Mouse (Mus musculus) kidney, embryonic 14.5 days (tissue): Measurements from ENCODE around the gene Gabrb3. TPM values are rescaled to one million over a fixed set of nuclear protein-coding genes. Genes with fewer than 3 reads are reported as not detected.

Experiments
- ATAC-seq: fragments of 200-750 bp; cut with Nextera tagmentation; 2 replicates; pipeline ENCODE4 v1.8.0; 2017; ENCODE audit warnings: moderate number of reproducible peaks, mild to moderate bottlenecking, moderate TSS enrichment, moderate library complexity; ENCODE audit not compliant: low FRiP score, low TSS enrichment
- H3K27ac ChIP-seq: fragments of 300-500 bp; sonication (generic); 2 replicates; pipeline ENCODE4 v1.5.1; 2014; ENCODE audit warnings: low read depth, mild to moderate bottlenecking, low read length, moderate library complexity, mixed read lengths
- H3K27me3 ChIP-seq: fragments of 300-500 bp; sonication (generic); 2 replicates; pipeline ENCODE4 v1.6.1; 2014; ENCODE audit warnings: mild to moderate bottlenecking, low read length; ENCODE audit not compliant: control insufficient read depth, insufficient read depth
- H3K36me3 ChIP-seq: fragments of 300-500 bp; sonication (generic); 2 replicates; pipeline ENCODE4 v1.6.1; 2014; ENCODE audit warnings: low read length, mixed read lengths; ENCODE audit not compliant: control insufficient read depth, insufficient read depth
- H3K4me1 ChIP-seq: fragments of 300-500 bp; sonication (generic); 2 replicates; pipeline ENCODE4 v1.6.1; 2014; ENCODE audit warnings: low read length, mixed read lengths; ENCODE audit not compliant: control insufficient read depth, insufficient read depth
- H3K4me2 ChIP-seq: fragments of 300-500 bp; sonication (generic); replicated peaks from 2 replicates; pipeline ENCODE4 v1.6.1; 2014; ENCODE audit warnings: low read depth, mild to moderate bottlenecking, low read length
- H3K4me3 ChIP-seq: fragments of 300-500 bp; sonication (generic); 2 replicates; pipeline ENCODE4 v1.5.1; 2014; ENCODE audit warnings: mild to moderate bottlenecking, low read length
- H3K9ac ChIP-seq: fragments of 300-500 bp; sonication (generic); 2 replicates; pipeline ENCODE4 v1.6.1; 2014; ENCODE audit warnings: low read depth, mild to moderate bottlenecking, low read length, moderate library complexity
- H3K9me3 ChIP-seq: fragments of 300-500 bp; sonication (generic); 2 replicates; pipeline ENCODE4 v1.6.1; 2016; ENCODE audit warnings: low read length; ENCODE audit not compliant: control insufficient read depth
- WGBS: fragments of 180-500 bp; shearing (Covaris S2); extraction: QIAGEN DNeasy Blood & Tissue Kit; methylation state at CpG from one replicate; pipeline ENCODE4 v1.1.7; 2014; 5-methylcytosine and 5-hydroxymethylcytosine counted together
- polyA plus RNA-seq: library from polyadenylated mRNA; unstranded; fragments of >200 nt; fragmentation: Nextera tagmentation; extraction: Ambion mirVana; gene quantifications from 2 replicates; pipeline ENCODE4 v1.2.1, GENCODE M21; 2014

Gene Gabrb3
- polyA plus RNA-seq, 1 experiment from 2014 or later: 1.2 TPM

GRCm38 (mm10) chr7:57422675-57423074 is 3.2 kb downstream of the Gabrb3 start:
- no peaks in the 10 kb centered on the region for H3K9me3 ChIP-seq
- no peak overlapping the region for H3K4me3 ChIP-seq
- no peaks in the 10 kb centered on the region for H3K4me1 ChIP-seq
- WGBS: 88% methylated on average over 1 of the region's 1 CpGs
- no peak overlapping the region for H3K9ac ChIP-seq
- ATAC-seq: no peak
- no peaks in the 10 kb centered on the region for H3K27me3 ChIP-seq
- no peak overlapping the region for H3K27ac ChIP-seq
- H3K36me3 ChIP-seq: no peaks in the 10 kb centered on the region
- H3K4me2 ChIP-seq: no peak overlapping the region

GRCm38 (mm10) chr7:57448239-57448638 is 28.7 kb downstream of the Gabrb3 start:
- H3K9ac ChIP-seq: no peak overlapping the region
- no peak for ATAC-seq
- H3K4me2 ChIP-seq: no peak overlapping the region
- H3K36me3 ChIP-seq: no peaks in the 10 kb centered on the region
- no peaks in the 10 kb centered on the region for H3K27me3 ChIP-seq
- 80% methylated on average over 1 of the region's 1 CpGs for WGBS
- no peaks in the 10 kb centered on the region for H3K4me1 ChIP-seq
- no peaks in the 10 kb centered on the region for H3K9me3 ChIP-seq
- H3K4me3 ChIP-seq: no peak overlapping the region
- H3K27ac ChIP-seq: no peak overlapping the region

GRCm38 (mm10) chr7:57460354-57460753 is 40.9 kb downstream of the Gabrb3 start:
- H3K4me3 ChIP-seq: no peak overlapping the region

GRCm38 (mm10) chr7:57471316-57471715 is 51.8 kb downstream of the Gabrb3 start:
- H3K36me3 ChIP-seq: no peaks in the 10 kb centered on the region
- H3K27me3 ChIP-seq: no peaks in the 10 kb centered on the region
- 88% methylated on average over 1 of the region's 1 CpGs for WGBS

More at GRCm38 (mm10) chr7:57460354-57460753, 40.9 kb downstream of the Gabrb3 start:
- H3K9ac ChIP-seq: no peak overlapping the region
- no peaks in the 10 kb centered on the region for H3K4me1 ChIP-seq
- H3K27me3 ChIP-seq: no peaks in the 10 kb centered on the region
- H3K4me2 ChIP-seq: no peak overlapping the region
- no peaks in the 10 kb centered on the region for H3K9me3 ChIP-seq
- WGBS: 70% methylated on average over 5 of the region's 5 CpGs
- no peak overlapping the region for H3K27ac ChIP-seq
- ATAC-seq: no peak
- no peaks in the 10 kb centered on the region for H3K36me3 ChIP-seq

GRCm38 (mm10) chr7:57473811-57474525 is 54.5 kb downstream of the Gabrb3 start:
- 0 out of 2 replicates have a peak, but pooled peaks have one; percentile 39 for ATAC-seq
- WGBS: 79% methylated on average over 4 of the region's 4 CpGs
- Histone ChIP-seq H3K27me3 (no peaks in the 10 kb centered on the region), H3K36me3 (no peaks in the 10 kb centered on the region), H3K4me3 (no peak overlapping the region), H3K4me1 (no peaks in the 10 kb centered on the region), H3K4me2 (no peak overlapping the region), H3K27ac (no peak overlapping the region), H3K9me3 (no peaks in the 10 kb centered on the region), H3K9ac (no peak overlapping the region)

More at GRCm38 (mm10) chr7:57471316-57471715, 51.8 kb downstream of the Gabrb3 start:
- Histone ChIP-seq H3K4me3 (no peak overlapping the region), H3K27ac (no peak overlapping the region), H3K9me3 (no peaks in the 10 kb centered on the region), H3K9ac (no peak overlapping the region), H3K4me1 (no peaks in the 10 kb centered on the region), H3K4me2 (no peak overlapping the region)
- no peak for ATAC-seq

- Histone ChIP-seq H3K27ac (no peak overlapping the region), H3K36me3 (no peaks in the 10 kb centered on the region), H3K4me1 (no peaks in the 10 kb centered on the region), H3K9ac (no peak overlapping the region), H3K9me3 (no peaks in the 10 kb centered on the region), H3K4me3 (no peak overlapping the region), H3K27me3 (no peaks in the 10 kb centered on the region), H3K4me2 (no peak overlapping the region)
- no peak for ATAC-seq
These were observed 63.4 kb downstream of the Gabrb3 start for GRCm38 (mm10) chr7:57482896-57483295.

GRCm38 (mm10) chr7:57486907-57487306 is 67.4 kb downstream of the Gabrb3 start:
- Histone ChIP-seq H3K4me2 (no peak overlapping the region), H3K9me3 (no peaks in the 10 kb centered on the region), H3K36me3 (no peaks in the 10 kb centered on the region), H3K27me3 (no peaks in the 10 kb centered on the region), H3K9ac (no peak overlapping the region), H3K4me1 (no peaks in the 10 kb centered on the region), H3K27ac (no peak overlapping the region), H3K4me3 (no peak overlapping the region)
- no peak for ATAC-seq
- 78% methylated on average over 6 of the region's 6 CpGs for WGBS

GRCm38 (mm10) chr7:57491795-57492194 is 72.3 kb downstream of the Gabrb3 start:
- H3K4me2 ChIP-seq: no peak overlapping the region
- H3K27ac ChIP-seq: no peak overlapping the region
- H3K27me3 ChIP-seq: no peaks in the 10 kb centered on the region
- H3K4me3 ChIP-seq: no peak overlapping the region
- H3K36me3 ChIP-seq: no peaks in the 10 kb centered on the region
- no peaks in the 10 kb centered on the region for H3K9me3 ChIP-seq
- ATAC-seq: no peak
- H3K4me1 ChIP-seq: no peaks in the 10 kb centered on the region
- no peak overlapping the region for H3K9ac ChIP-seq
- WGBS: 81% methylated on average over 4 of the region's 4 CpGs

GRCm38 (mm10) chr7:57502809-57503208 is 83.3 kb downstream of the Gabrb3 start:
- Histone ChIP-seq H3K27ac (no peak overlapping the region), H3K36me3 (no peaks in the 10 kb centered on the region), H3K4me3 (no peak overlapping the region), H3K4me1 (no peaks in the 10 kb centered on the region), H3K9ac (no peak overlapping the region), H3K9me3 (no peaks in the 10 kb centered on the region), H3K4me2 (no peak overlapping the region), H3K27me3 (peaks cover 9% of the 10 kb centered on the region)
- no peak for ATAC-seq
- 83% methylated on average over 4 of the region's 4 CpGs for WGBS
